Mouse (Mus musculus) hindbrain, postnatal 0 days (tissue): ENCODE results near the gene BC030867. TPM values are rescaled to one million over a fixed set of nuclear protein-coding genes. Genes with fewer than 3 reads are reported as not detected.

ENCODE experiments used
- ATAC-seq: fragments of 200-750 bp; cut with Nextera tagmentation; 2 replicates; pipeline ENCODE4 v1.8.0; 2017; ENCODE audit warnings: mild to moderate bottlenecking, moderate TSS enrichment, moderate library complexity
- DNase-seq: peaks from one replicate; pipeline ENCODE4 v3.0.0-alpha.2; 2015; ENCODE audit warnings: low spot score
- H3K27ac ChIP-seq: fragments of 300-500 bp; sonication (generic); 2 replicates; pipeline ENCODE4 v1.5.1; 2014; ENCODE audit warnings: mild to moderate bottlenecking
- H3K27me3 ChIP-seq: fragments of 300-500 bp; sonication (generic); 2 replicates; pipeline ENCODE4 v1.6.1; 2014; ENCODE audit warnings: low read length, mixed read lengths; ENCODE audit not compliant: insufficient read depth
- H3K36me3 ChIP-seq: fragments of 300-500 bp; sonication (generic); 2 replicates; pipeline ENCODE4 v1.6.1; 2014; ENCODE audit warnings: low read length, mixed read lengths; ENCODE audit not compliant: insufficient read depth
- H3K4me1 ChIP-seq: fragments of 300-500 bp; sonication (generic); 2 replicates; pipeline ENCODE4 v1.6.1; 2014; ENCODE audit warnings: antibody characterized with exemption, low read length, mixed read lengths; ENCODE audit not compliant: insufficient read depth
- H3K4me2 ChIP-seq: fragments of 300-500 bp; sonication (generic); 2 replicates; pipeline ENCODE4 v1.6.1; 2014; ENCODE audit warnings: low read depth, mild to moderate bottlenecking, low read length, moderate library complexity, mixed read lengths
- H3K4me3 ChIP-seq: fragments of 300-500 bp; sonication (generic); 2 replicates; pipeline ENCODE4 v1.5.1; 2014; ENCODE audit warnings: low read length
- H3K9ac ChIP-seq: fragments of 300-500 bp; sonication (generic); replicated peaks from 2 replicates; pipeline ENCODE4 v1.6.1; 2014; ENCODE audit warnings: mild to moderate bottlenecking, low read length, moderate library complexity, mixed read lengths
- H3K9me3 ChIP-seq: fragments of 300-500 bp; sonication (generic); 2 replicates; pipeline ENCODE4 v1.6.1; 2016; ENCODE audit warnings: low read length, mixed read lengths
- CTCF ChIP-seq: IDR thresholded peaks from 2 replicates; pipeline ENCODE4 v1.5.1; 2016; ENCODE audit warnings: antibody characterized with exemption, control low read depth, low read depth
- WGBS: fragments of 180-500 bp; shearing (Covaris S2); extraction: QIAGEN DNeasy Blood & Tissue Kit; methylation state at CpG from one replicate; pipeline ENCODE4 v1.1.7; 2014; 5-methylcytosine and 5-hydroxymethylcytosine counted together
- polyA plus RNA-seq: library from polyadenylated mRNA; unstranded; fragments of >200 nt; fragmentation: Nextera tagmentation; extraction: Ambion mirVana; gene quantifications from 2 replicates; pipeline ENCODE4 v1.2.1, GENCODE M21; 2015
- total RNA-seq: library from RNA; depleted of rRNA; stranded (reverse); fragments of >200 nt; gene quantifications from 2 replicates; pipeline ENCODE4 v1.2.3, GENCODE M21; 2014

Gene BC030867
- total and polyA plus RNA-seq, 2 experiments from 2014 or later = 2.3 to 2.4 TPM

- 26% methylated on average over 14 of the region's 14 CpGs for WGBS
- peak; percentile 16 for ATAC-seq
- H3K27ac ChIP-seq = peak overlapping the region; percentile 58
Observed at GRCm38 (mm10) chr11:102245581-102246272, 3.0 kb upstream of the BC030867 start.

GRCm38 (mm10) chr11:102246273-102246635, 2.4 kb upstream of the BC030867 start:
- Histone ChIP-seq H3K27me3 (no peaks in the 10 kb centered on the region), H3K4me2 (no peak overlapping the region), H3K9ac (no peak overlapping the region), H3K4me3 (no peak overlapping the region), H3K9me3 (no peaks in the 10 kb centered on the region), H3K4me1 (peaks cover 3% of the 10 kb centered on the region; the same call in 1 of the 2 replicates), H3K27ac (no peak overlapping the region), H3K36me3 (no peaks in the 10 kb centered on the region)
- TF ChIP-seq CTCF = no peak
- no peak for ATAC-seq
- DNase-seq = no peak
- 78% methylated on average over 6 of the region's 6 CpGs for WGBS

More at GRCm38 (mm10) chr11:102245581-102246272, 3.0 kb upstream of the BC030867 start:
- Histone ChIP-seq H3K9ac (peak overlapping the region; percentile 53), H3K9me3 (no peaks in the 10 kb centered on the region), H3K36me3 (no peaks in the 10 kb centered on the region), H3K4me1 (peaks cover 3% of the 10 kb centered on the region; the same call in 1 of the 2 replicates), H3K27me3 (no peaks in the 10 kb centered on the region), H3K4me3 (peak overlapping the region; percentile 38), H3K4me2 (peak overlapping the region; percentile 74)
- TF ChIP-seq CTCF = no peak
- no peak for DNase-seq

GRCm38 (mm10) chr11:102246871-102247270, 1.8 kb upstream of the BC030867 start:
- peaks cover 3% of the 10 kb centered on the region; the same call in 1 of the 2 replicates for H3K4me1 ChIP-seq
- ATAC-seq = no peak
- TF ChIP-seq CTCF = peak; percentile 31
- no peak overlapping the region for H3K9ac ChIP-seq
- no peaks in the 10 kb centered on the region for H3K27me3 ChIP-seq
- no peak overlapping the region for H3K27ac ChIP-seq
- 87% methylated on average over 4 of the region's 4 CpGs for WGBS
- no peak for DNase-seq
- H3K4me3 ChIP-seq = no peak overlapping the region
- no peak overlapping the region for H3K4me2 ChIP-seq
- H3K36me3 ChIP-seq = no peaks in the 10 kb centered on the region
- no peaks in the 10 kb centered on the region for H3K9me3 ChIP-seq

GRCm38 (mm10) chr11:102249351-102250090, 839 bp downstream of the BC030867 start:
- no peaks in the 10 kb centered on the region for H3K27me3 ChIP-seq
- no peaks in the 10 kb centered on the region for H3K9me3 ChIP-seq
- peak overlapping the region; percentile 30 for H3K9ac ChIP-seq
- DNase-seq (no peak), ATAC-seq (no peak)
- peak overlapping the region; percentile 97 for H3K4me2 ChIP-seq
- H3K36me3 ChIP-seq = no peaks in the 10 kb centered on the region
- peaks cover 3% of the 10 kb centered on the region; the same call in 1 of the 2 replicates for H3K4me1 ChIP-seq
- WGBS = 12% methylated on average over 9 of the region's 9 CpGs
- TF ChIP-seq CTCF = no peak
- H3K4me3 ChIP-seq = peak overlapping the region; percentile 54
- H3K27ac ChIP-seq = no peak overlapping the region

GRCm38 (mm10) chr11:102257514-102257913, 8.8 kb downstream of the BC030867 start:
- no peak for ATAC-seq

GRCm38 (mm10) chr11:102258095-102258494, 9.4 kb downstream of the BC030867 start:
- Histone ChIP-seq H3K4me2 (no peak overlapping the region), H3K27me3 (no peaks in the 10 kb centered on the region), H3K27ac (no peak overlapping the region), H3K9ac (no peak overlapping the region), H3K36me3 (no peaks in the 10 kb centered on the region), H3K4me1 (no peaks in the 10 kb centered on the region), H3K4me3 (no peak overlapping the region), H3K9me3 (no peaks in the 10 kb centered on the region)
- DNase-seq = no peak
- TF ChIP-seq CTCF = no peak
- WGBS = 87% methylated on average over 6 of the region's 6 CpGs
- ATAC-seq = no peak

More at GRCm38 (mm10) chr11:102257514-102257913, 8.8 kb downstream of the BC030867 start:
- Histone ChIP-seq H3K27me3 (no peaks in the 10 kb centered on the region), H3K4me1 (no peaks in the 10 kb centered on the region), H3K9ac (no peak overlapping the region), H3K4me2 (no peak overlapping the region), H3K9me3 (no peaks in the 10 kb centered on the region), H3K4me3 (no peak overlapping the region), H3K36me3 (no peaks in the 10 kb centered on the region), H3K27ac (no peak overlapping the region)
- WGBS = 33% methylated on average over 9 of the region's 9 CpGs
- peak; percentile 22 for DNase-seq
- peak; percentile 61 for TF ChIP-seq CTCF
